Mouse (Mus musculus) retina, adult 2 months (tissue): ENCODE measurements around the gene Lrrc55.
"Not testable (repeated sequence)": the region's sequence is repeated elsewhere in the genome, so short reads cannot be mapped to it uniquely, and the experiment has no call there.

Experiments
- DNase-seq: peaks from one replicate; pipeline ENCODE4 v3.0.0-alpha.2; 2012; ENCODE audit warnings: low read depth, low spot score

Gene Lrrc55

GRCm38 (mm10) chr2:85196901-85197300 is at the start of gene Lrrc55:
Lrrc55 (minus strand) TSS chr2:85197197.
- no peak for DNase-seq

GRCm38 (mm10) chr2:85246506-85247082 is 49.6 kb upstream of the Lrrc55 start:
- DNase-seq = no peak

GRCm38 (mm10) chr2:85245737-85246136 is 48.7 kb upstream of the Lrrc55 start:
- no peak for DNase-seq

DNA sequence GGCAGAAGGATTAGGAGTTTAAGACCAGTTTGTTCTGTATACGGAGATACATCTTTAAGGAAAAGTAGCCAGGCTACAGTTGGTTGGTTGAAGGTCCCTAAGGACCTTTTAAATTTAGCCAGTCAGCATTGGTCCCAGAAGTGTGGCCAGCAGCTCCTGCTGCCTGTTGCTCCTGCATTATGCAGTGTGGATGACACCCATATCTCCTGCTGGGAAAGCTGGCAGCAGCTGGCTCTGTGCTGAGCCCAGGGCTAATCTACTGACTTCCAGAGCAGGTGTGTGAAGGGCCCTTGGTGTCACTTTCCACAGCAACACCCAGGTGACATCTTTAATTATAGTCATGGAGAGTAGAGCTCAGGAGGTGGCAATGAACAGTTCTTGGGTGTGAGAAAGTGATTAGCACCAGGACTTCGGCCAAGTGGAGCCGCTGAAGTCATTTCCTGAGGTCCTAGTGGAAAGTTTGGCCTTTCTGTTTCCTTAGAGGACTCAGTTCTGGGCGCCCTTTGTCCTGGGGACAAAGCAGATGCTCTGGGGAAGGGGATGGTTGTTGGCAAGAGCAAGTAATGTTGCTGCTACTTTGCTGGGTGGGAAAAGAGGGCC is 41.2 kb upstream of the Lrrc55 start:
- DNase-seq = no peak

DNA sequence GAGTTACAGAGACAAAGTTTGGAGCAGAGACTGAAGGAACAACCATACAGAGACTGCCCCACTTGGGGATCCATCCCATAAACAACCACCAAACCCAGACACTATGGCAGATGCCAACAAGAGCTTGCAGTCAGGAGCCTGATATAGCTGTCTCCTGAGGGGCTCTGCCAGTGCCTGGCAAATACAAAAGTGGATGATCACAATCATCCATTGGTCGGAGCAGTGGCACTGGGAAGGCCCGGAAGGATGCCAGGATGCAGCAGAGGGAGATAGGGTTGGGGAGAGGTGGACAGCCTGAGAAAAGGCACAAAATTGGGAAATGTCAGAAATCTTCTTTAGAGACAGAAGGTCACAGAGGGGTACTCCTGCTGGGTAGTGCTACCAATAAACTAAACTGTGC is 40.2 kb upstream of the Lrrc55 start:
- not testable (repeated sequence) for DNase-seq

- no peak for DNase-seq
These were observed 33.9 kb upstream of the Lrrc55 start for GRCm38 (mm10) chr2:85230771-85231511.

GRCm38 (mm10) chr2:85229606-85230005 is 32.6 kb upstream of the Lrrc55 start:
- no peak for DNase-seq

- no peak for DNase-seq
These were observed 30.9 kb upstream of the Lrrc55 start for GRCm38 (mm10) chr2:85227816-85228335.

DNA sequence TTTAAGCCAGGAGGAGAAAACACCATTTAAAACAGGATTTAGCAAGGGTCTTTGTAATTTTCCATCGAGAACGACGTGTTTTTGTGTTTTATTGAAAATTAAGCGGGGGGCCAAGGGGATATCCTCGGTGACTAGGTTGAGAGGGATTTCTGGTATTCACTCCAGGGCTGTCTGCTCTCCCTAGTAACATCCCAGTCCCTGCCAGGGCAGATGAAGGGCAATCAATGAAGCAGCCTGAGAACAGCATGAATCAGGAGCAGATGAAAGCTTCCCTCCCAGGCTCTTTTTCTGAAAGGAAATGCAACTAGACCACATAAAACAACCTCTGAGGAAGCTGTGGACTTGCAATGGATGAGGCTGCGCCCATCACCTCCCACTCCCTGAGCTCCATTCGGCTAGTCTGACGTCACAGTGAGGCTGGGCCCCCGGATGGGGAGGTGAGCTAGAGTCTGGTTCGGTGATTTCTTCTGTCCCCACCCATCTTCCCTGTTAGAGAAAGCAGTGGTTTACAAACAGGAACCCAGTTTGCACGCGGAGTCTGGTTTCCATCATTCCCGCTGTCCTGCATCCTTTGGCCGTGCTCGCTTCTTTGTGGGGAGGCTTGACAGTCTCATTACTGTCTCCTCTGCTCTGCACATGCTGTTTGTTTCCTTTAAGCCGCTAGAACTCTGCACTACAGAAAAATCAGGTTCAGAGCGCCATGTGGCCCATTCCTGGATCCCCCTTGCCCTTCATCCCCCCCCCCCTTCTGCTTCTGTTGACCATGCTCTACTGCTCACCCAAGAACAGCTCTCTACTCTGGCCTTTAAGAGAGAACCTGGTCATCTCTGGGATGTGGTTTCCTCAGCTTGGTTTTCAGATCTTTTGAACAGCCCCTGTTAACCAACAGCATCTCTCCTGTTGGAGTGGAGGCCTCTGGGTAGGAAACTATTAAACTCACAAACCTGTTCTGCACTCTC is 27.5 kb upstream of the Lrrc55 start:
- DNase-seq = no peak

DNA sequence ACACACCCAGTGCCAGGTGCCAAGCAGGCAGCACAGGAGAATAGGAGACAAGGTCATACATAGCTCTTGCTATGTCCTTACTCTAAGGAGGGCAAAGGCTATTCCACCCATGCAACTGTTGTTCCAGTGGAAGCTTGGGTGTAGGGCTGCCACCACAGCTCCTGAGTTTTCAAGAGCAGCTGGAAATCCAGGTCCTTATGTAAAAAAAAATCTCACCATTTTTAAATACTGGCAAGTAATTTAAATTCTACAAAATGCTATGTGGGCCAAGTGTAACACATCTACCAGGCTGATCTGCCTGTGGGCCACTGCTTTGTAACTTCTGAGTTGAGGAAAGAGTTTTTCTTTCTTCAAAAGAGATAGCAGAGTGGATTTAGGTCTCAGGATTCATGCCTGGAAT is 19.6 kb upstream of the Lrrc55 start:
- DNase-seq = no peak

DNA sequence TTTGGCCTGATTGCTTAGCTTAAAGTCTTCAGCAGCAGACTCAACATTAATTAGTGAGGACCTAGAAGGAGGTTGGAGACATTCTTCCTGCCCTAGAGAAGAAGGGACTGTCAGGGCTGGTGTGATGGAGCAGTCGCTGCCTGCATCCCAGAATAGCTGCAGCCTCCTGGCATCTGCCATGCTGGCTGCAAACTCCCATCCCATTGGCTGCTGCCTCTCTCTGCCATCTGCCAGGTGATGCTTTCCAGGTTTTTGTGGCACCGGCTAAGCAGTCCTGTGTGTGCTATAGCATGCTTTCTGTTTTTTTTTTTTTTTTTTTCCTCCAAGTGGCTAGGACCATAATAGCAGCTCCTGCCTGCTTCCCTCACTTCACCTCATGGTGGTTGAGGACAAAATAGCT is 16.7 kb upstream of the Lrrc55 start:
- no peak for DNase-seq

DNA sequence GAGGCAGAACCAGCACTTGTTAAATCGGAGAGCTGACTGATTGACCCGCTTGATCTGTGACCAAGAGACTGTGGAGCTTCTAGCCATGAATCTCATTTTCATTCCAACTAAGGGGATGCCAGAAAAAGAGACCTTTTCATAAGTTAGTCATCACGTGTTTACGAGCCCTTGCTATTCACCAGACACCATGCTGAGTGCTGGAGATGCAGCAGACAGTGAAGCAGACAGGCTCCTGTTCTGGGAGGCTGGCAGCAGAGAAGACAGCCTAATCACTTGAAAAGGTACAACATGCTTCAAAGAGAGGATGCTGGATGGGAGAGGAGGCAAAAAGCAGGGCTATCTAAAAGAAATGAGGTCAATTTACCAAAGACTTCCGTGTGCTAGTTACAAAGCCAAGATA is 12.3 kb upstream of the Lrrc55 start:
- no peak for DNase-seq

DNA sequence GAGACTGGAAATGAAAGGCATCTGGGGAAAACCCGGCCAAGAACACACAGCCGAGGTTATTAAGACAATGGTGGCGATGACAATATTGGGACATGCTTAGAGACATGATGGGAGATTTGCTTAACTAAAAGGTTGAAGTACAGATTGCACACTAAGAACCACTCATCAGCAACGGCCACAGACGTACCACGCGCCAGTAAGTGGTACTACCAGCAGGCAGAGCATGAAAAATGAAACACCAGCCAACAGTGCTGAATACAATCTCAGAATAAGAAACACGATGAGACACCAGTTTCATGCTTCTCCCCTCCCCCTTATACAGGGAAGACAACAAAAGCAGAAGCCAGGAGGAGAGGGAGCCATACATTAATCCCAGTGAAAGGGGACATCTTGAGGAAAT is 8.2 kb upstream of the Lrrc55 start:
- no peak for DNase-seq

DNA sequence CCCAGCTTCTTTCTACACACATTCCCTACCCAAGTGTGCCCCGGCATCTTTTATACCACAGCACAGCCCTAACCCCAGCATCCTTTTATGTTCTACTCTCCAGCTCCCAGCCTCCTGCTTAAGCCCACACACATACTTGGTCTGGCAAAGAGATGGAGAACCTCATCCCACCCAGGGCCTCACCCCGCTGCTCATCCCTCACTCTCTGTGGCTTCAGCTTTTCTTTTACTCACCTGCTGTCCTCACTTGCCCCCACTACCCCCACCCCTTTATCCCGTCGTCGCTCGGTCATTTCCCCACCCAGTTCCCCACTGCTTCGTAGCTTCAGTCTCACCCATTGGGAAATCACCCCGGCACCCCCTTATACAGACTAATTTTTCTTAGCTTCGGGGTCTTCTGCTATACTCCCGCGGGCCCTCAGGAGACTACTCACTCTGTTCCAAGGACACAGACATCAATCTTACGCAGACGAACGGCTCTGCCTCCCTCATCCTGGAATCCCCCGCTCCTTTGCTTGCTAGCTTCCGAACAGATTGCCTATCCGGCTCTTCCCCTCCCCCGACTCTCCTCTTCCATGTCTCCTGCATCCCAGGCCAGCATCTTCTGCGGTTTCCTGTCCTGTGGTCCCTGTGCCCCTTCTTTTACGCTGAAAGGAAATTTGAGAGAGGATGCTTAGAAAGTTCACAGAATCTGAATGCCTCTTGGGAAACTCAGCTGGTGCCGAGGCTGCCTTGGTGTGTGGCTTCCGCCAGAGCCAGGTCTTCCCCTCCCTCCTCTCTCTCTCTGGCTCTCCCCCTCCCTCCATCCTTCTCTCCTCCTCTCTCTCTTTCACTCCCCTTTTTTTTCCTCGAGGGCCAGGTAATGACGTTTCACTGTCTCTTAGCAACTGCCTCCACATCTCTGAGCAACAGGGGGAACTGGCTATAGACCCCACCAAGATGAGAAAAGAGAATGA is 1.3 kb upstream of the Lrrc55 start:
- DNase-seq = no peak

- DNase-seq = no peak
These were observed 2.4 kb downstream of the Lrrc55 start for GRCm38 (mm10) chr2:85194566-85194965.

- DNase-seq = no peak
These were observed 9.3 kb downstream of the Lrrc55 start for GRCm38 (mm10) chr2:85187582-85188151.

- no peak for DNase-seq
These were observed 18.7 kb downstream of the Lrrc55 start for GRCm38 (mm10) chr2:85178139-85178800.

- no peak for DNase-seq
These were observed 23.5 kb downstream of the Lrrc55 start for GRCm38 (mm10) chr2:85173545-85173944.

DNA sequence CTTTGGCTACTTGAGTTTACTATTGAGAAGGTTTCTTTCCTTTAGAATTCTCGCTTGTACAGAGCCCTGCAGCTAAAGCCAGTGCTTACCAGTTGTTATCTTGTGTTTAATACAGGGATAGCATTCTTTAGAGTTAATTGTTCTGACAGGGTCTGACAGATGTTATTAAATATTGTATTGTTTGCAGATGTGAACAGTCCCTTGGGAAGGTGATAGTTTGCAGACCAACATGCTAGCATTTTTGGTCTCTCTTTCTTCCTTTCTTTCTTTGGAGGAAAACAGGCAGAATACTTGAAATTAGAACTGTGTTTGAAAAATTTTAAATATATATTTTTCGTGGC is 24.3 kb downstream of the Lrrc55 start:
- DNase-seq = no peak
